Mouse (Mus musculus) skeletal muscle tissue, adult 2 months (tissue): ENCODE measurements around the gene Stk11ip.

ENCODE experiments used
- DNase-seq: peaks from one replicate; pipeline ENCODE4 v3.0.0-alpha.2; 2012; ENCODE audit warnings: low read depth, low spot score

Gene Stk11ip

DNA sequence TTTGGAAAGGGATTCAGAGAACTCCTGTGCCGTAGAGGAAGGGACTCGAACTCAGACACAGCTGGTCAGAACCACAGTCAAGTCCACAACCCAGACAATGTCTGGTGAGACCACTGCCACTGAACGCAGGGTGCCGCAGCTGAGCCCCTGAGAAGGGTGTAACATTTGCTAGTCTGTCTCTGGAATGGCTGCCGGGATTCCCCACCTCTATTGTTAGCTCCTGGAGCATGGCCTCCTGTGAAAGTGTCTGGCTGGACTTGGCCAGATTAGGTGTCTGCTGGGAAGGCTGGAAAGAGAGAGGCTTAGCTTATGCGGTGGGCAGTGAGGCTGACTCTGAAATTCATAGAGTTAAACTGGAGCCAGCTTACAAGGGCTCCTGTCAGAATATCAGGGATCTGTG is 49.1 kb downstream of the Stk11ip start:
- DNase-seq, result no peak

DNA sequence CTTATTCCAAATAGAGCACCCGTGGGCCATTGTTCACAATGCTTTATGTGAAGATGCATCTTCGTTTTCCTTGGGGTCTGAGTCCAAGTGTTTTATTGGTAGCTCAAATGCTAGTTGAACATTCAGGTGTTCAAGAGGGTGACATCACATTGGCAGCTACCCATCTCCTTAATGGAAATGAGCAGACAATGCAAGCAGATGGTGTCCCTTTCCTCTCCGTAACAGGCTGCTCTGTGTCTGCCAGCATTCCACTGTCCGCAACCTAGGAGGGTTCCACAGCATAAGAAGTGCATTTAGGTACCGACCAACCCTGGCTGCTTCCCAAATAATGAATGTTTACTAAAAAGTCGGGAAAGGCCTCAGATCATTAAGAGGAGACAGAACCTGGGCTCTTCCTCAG is 51.4 kb downstream of the Stk11ip start:
- DNase-seq, result no peak

DNA sequence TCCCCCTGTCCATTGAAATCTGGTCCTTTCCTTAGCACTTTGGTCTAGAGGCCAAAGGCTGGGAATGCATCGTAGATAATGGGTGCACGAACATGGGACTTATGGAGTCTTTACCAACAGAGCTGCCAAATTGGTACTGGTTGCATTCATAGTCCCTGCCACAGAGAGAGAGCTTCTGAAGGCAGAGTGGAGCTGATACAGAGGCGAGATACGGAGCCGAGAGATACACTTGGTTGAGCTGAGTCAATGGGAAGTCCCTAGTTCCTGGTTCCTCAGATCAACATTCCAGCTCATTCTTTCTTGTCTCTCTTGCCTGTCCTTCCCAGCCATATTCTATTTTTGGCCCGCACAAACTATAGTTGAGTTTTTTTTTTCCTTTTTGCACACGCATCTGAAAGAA is 52.4 kb downstream of the Stk11ip start:
- no peak for DNase-seq

DNA sequence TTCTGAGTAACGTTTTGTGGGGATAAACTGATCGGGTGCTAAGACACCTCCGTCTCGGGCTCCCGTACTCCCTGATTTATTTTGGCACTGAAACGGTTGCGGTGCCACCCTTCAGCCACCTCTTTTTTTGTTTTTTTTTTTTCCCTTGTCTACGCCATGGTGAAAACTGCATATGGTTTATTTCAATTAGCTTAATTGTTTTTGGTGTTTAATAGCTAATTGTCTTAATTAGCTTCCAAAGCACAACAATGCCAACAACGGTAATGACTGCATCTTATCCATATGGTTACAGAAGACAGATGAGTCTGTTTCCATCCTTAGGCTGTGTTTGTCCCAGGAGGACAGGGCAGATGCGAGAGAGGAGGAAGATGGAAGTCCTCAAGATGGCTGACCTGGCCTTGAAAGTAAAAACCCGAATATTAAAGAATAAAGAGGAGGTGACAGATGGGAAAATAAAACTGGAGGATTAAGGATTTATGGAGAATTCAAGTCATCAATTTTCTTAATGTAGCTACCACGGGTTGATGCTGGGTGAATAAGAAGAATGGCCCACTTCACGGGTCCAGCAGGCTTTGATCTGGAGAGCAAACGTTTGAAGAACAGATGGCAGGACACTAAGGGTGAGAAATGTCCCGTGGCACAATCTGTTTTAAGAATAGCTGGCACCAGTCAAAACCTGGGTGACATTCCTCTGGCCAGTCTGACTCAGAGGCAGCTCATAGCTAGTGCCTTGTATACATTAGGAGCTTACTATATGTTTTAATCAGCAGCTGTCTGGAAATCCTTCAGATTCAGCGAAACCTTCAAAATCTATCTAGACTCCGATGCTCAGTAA is 53.4 kb downstream of the Stk11ip start:
- DNase-seq, result no peak

DNA sequence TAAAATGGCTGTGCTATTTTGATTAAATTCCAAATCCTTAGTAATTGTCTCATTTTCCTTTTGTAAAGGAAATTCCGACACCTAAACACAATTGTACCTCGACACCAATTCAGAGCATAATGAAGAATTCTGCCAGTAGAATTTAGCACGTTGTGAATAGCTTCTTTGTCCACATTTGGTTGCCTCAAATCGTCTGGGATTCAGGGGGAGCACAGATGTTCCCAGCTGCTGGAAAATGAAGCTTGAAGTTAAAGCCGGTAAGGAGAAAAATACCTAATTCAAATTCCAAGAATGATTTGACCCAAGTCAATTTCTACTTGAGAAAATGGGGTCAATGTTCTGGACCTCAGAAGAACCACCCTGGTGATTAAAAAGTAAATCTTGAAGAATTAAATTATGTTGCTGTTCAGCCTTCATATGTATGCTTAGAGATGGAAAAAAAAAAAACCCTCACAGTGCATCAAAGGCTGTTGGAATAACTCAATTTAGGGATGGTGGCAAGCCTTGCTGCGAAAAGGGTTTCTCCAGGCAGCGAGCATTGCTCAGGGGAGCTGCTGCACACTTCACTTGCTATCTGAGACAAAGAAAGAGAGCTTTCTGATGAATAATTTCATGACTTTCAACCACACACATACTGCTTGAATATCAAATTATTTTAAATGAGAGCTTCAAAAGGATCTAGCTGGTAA is 60.8 kb downstream of the Stk11ip start:
- no peak for DNase-seq

DNA sequence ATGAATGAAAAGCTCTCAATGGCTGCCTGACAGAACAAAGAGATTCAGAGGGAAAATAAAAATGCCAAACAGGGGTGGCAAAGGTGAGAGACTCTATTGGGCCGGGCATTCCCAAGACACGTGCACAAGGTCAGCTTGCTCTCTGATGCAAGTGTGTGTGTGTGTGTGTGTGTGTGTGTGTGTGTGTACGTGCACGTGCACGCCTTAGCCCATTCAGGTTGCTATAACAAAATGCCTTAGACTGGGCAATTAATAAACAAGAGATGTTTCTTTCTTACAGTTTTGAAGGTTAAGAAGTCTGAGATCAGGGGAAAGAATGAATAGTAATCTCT is 61.3 kb downstream of the Stk11ip start:
- no peak for DNase-seq

DNA sequence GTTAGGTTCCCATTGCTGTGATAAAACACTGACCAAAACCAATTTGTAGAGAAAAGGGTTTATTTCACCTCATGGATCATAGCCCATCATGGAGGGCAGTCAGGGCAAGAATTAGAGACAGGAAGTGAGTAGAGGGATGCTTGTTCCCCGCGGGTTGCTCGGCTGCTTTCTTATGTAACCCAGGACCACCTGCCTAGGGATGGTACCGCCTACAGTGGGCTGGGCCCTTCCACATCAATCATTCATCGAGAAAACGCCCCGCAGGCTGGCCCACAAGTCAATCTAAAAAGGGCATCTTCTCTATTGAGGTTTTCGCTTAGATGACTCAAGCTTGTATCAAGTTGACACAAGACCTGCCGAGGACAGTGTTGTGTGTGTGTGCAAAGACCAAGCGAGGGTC is 61.7 kb downstream of the Stk11ip start:
- no peak for DNase-seq

DNA sequence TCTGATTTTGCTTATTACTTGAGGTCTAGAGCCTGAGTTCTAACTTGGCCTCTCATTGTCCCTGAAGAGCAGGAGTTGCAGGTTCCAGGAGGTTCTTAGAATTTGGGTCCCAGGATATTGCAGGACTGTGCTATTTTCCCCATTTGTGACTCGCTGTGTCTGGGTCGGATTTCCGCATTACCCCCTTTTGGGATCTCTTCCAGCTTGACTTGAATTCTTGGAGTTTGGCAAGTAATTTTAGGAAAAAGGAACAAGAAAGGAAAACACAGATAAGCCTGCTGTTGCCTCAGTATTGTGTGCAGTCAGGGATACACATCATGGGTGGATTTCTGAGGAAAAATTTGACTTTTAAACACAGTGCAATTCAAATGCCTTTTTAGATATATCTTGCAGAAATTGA is 65.5 kb downstream of the Stk11ip start:
- DNase-seq, result no peak
